Mouse (Mus musculus): ENCODE data around the gene Hnrnpab.
A peak's percentile ranks its signal among the peaks of the same experiment; 100 is the strongest.

DNA sequence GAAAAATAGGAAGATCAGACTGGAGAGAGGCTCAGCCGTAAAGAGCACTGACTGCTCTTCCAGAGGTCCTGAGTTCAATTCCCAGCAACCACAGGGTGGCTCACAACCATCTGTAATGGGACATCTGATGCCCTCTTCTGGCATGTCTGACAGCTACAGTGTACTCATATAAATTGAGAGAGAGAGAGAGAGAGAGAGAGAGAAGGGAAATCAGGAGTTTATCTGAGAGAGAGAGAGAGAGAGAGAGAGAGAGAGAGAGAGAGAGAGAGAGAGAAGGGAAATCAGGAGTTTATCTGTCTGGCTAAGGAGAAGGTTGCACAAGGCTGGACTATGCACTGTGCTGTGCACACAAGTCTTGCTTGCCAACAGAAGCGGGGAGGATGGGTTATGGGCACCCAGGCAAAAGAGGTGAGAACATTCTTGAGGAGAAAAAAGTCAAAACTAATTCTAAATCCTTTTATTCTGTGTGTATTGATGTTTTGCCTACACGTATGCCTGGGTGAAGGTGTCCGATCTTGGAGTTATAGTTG, 46.3 kb upstream of the Hnrnpab start:
- TF ChIP-seq CTCF (IDR thresholded peaks at IDR 0.05 in 2 of 3, conservative IDR thresholded peaks at IDR 0.05 in 1 of 3; ENCODE audit: control insufficient read depth in 1 of 3, insufficient read depth in 1 of 3, low read depth in 2 of 3, low read length in 3 of 3, poor library complexity in 1 of 3, severe bottlenecking in 1 of 3) (peak in 2 of 3 experiments; percentile 11 to 44; a peak in 2 of 6 replicates), NELFE (IDR thresholded peaks at IDR 0.05; ENCODE audit: low read depth, low read length) (no peak), RCOR1 (IDR thresholded peaks at IDR 0.05; ENCODE audit: low read depth, low read length) (no peak), RAD21 (IDR thresholded peaks at IDR 0.05; ENCODE audit: low read depth, low read length) (peak; percentile 1; the same call in 1 of the 2 replicates), MYC (IDR thresholded peaks at IDR 0.05; ENCODE audit: low read depth, low read length) (no peak)

Data from MEL (cell line).